Mouse (Mus musculus) bone marrow macrophage, adult 2 months (primary cell): ENCODE data around the gene Sept8.

Experiments
- CTCF ChIP-seq: IDR thresholded peaks from 2 replicates; pipeline ENCODE4 v1.5.1; 2012; ENCODE audit warnings: low read depth, mild to moderate bottlenecking, low read length, moderate library complexity
- POLR2A ChIP-seq: IDR thresholded peaks from 2 replicates; pipeline ENCODE4 v1.6.1; 2012; ENCODE audit warnings: mild to moderate bottlenecking, low read depth, low read length, borderline replicate concordance

GRCm38 (mm10) chr11:53583151-53583550 is 64.1 kb downstream of the Sept8 start:
- TF ChIP-seq CTCF: no peak
- TF ChIP-seq POLR2A: no peak
